Mouse (Mus musculus) lung, embryonic 15.5 days (tissue): ENCODE data around the gene Slc6a16. TPM values are rescaled to one million over a fixed set of nuclear protein-coding genes. Genes with fewer than 3 reads are reported as not detected.

ENCODE experiments used
- ATAC-seq: fragments of 200-750 bp; cut with Nextera tagmentation; 2 replicates; pipeline ENCODE4 v1.8.0; 2017; ENCODE audit warnings: moderate number of reproducible peaks, borderline replicate concordance; ENCODE audit not compliant: low FRiP score, low TSS enrichment; ENCODE audit errors: extremely low read depth
- H3K27ac ChIP-seq: fragments of 300-500 bp; sonication (generic); 2 replicates; pipeline ENCODE4 v1.5.1; 2015; ENCODE audit warnings: moderate library complexity, mild to moderate bottlenecking, inconsistent platforms
- H3K27me3 ChIP-seq: fragments of 300-500 bp; sonication (generic); 2 replicates; pipeline ENCODE4 v1.6.1; 2015; ENCODE audit warnings: inconsistent platforms
- H3K36me3 ChIP-seq: fragments of 300-500 bp; sonication (generic); 2 replicates; pipeline ENCODE4 v1.6.1; 2015; ENCODE audit warnings: inconsistent platforms
- H3K4me1 ChIP-seq: fragments of 300-500 bp; sonication (generic); 2 replicates; pipeline ENCODE4 v1.6.1; 2015; ENCODE audit warnings: inconsistent platforms
- H3K4me2 ChIP-seq: fragments of 300-500 bp; sonication (generic); 2 replicates; pipeline ENCODE4 v1.6.1; 2015; ENCODE audit warnings: inconsistent platforms, mild to moderate bottlenecking, moderate library complexity
- H3K4me3 ChIP-seq: fragments of 300-500 bp; sonication (generic); 2 replicates; pipeline ENCODE4 v1.5.1; 2015; ENCODE audit warnings: mild to moderate bottlenecking, inconsistent platforms
- H3K9ac ChIP-seq: fragments of 300-500 bp; sonication (generic); 2 replicates; pipeline ENCODE4 v1.6.1; 2015; ENCODE audit warnings: inconsistent platforms
- H3K9me3 ChIP-seq: fragments of 300-500 bp; sonication (generic); 2 replicates; pipeline ENCODE4 v1.6.1; 2016; ENCODE audit warnings: inconsistent platforms
- WGBS: fragments of 180-500 bp; shearing (Covaris S2); methylation state at CpG from one replicate; pipeline ENCODE4 v1.1.7; 2015; 5-methylcytosine and 5-hydroxymethylcytosine counted together
- polyA plus RNA-seq: library from polyadenylated mRNA; unstranded; fragments of >200 nt; fragmentation: Nextera tagmentation; extraction: Ambion mirVana; gene quantifications from 2 replicates; pipeline ENCODE4 v1.2.1, GENCODE M21; 2015

Gene Slc6a16
- polyA plus RNA-seq, 1 experiment from 2014 or later = 0.16 TPM

- no peaks in the 10 kb centered on the region for H3K9me3 ChIP-seq
- no peak overlapping the region for H3K27ac ChIP-seq
- WGBS = 88% methylated on average over 7 of the region's 7 CpGs
- ATAC-seq = no peak
- H3K9ac ChIP-seq = no peak overlapping the region
- no peaks in the 10 kb centered on the region for H3K27me3 ChIP-seq
- no peak overlapping the region for H3K4me3 ChIP-seq
- no peaks in the 10 kb centered on the region for H3K4me1 ChIP-seq
- H3K4me2 ChIP-seq = no peak overlapping the region
- peaks cover 93% of the 10 kb centered on the region for H3K36me3 ChIP-seq
Measured at GRCm38 (mm10) chr7:45224826-45225225, 16.1 kb upstream of the Slc6a16 start.

GRCm38 (mm10) chr7:45226421-45226820 lies 14.5 kb upstream of the Slc6a16 start:
- H3K9me3 ChIP-seq = no peaks in the 10 kb centered on the region
- no peak overlapping the region for H3K27ac ChIP-seq
- peaks cover 84% of the 10 kb centered on the region for H3K36me3 ChIP-seq
- no peak overlapping the region for H3K4me2 ChIP-seq
- H3K27me3 ChIP-seq = no peaks in the 10 kb centered on the region
- ATAC-seq = no peak
- H3K9ac ChIP-seq = no peak overlapping the region
- 93% methylated on average over 5 of the region's 5 CpGs for WGBS
- H3K4me1 ChIP-seq = no peaks in the 10 kb centered on the region
- no peak overlapping the region for H3K4me3 ChIP-seq

GRCm38 (mm10) chr7:45228548-45228947 lies 12.3 kb upstream of the Slc6a16 start:
- Histone ChIP-seq H3K9me3 (no peaks in the 10 kb centered on the region), H3K4me3 (no peak overlapping the region), H3K4me1 (peaks cover 6% of the 10 kb centered on the region), H3K4me2 (no peak overlapping the region), H3K27me3 (no peaks in the 10 kb centered on the region), H3K9ac (no peak overlapping the region), H3K36me3 (peaks cover 84% of the 10 kb centered on the region), H3K27ac (no peak overlapping the region)
- 92% methylated on average over 18 of the region's 18 CpGs for WGBS
- ATAC-seq = peak; percentile 55; the same call in 1 of the 2 replicates

- no peak overlapping the region for H3K4me3 ChIP-seq
- H3K27me3 ChIP-seq = no peaks in the 10 kb centered on the region
- WGBS = 92% methylated on average over 8 of the region's 8 CpGs
- peaks cover 79% of the 10 kb centered on the region for H3K36me3 ChIP-seq
- H3K4me2 ChIP-seq = no peak overlapping the region
- H3K4me1 ChIP-seq = peaks cover 11% of the 10 kb centered on the region
- H3K9ac ChIP-seq = no peak overlapping the region
- no peak for ATAC-seq
- no peak overlapping the region for H3K27ac ChIP-seq
- H3K9me3 ChIP-seq = no peaks in the 10 kb centered on the region
Measured at GRCm38 (mm10) chr7:45229046-45229445, 11.8 kb upstream of the Slc6a16 start.

GRCm38 (mm10) chr7:45229459-45230203 lies 11.3 kb upstream of the Slc6a16 start:
- ATAC-seq = no peak
- WGBS = 86% methylated on average over 7 of the region's 7 CpGs
- peaks cover 74% of the 10 kb centered on the region for H3K36me3 ChIP-seq

GRCm38 (mm10) chr7:45231192-45231591 lies 9.7 kb upstream of the Slc6a16 start:
- no peak for ATAC-seq
- Histone ChIP-seq H3K27ac (no peak overlapping the region), H3K4me2 (no peak overlapping the region), H3K4me3 (no peak overlapping the region), H3K36me3 (peaks cover 59% of the 10 kb centered on the region), H3K4me1 (peaks cover 29% of the 10 kb centered on the region), H3K27me3 (no peaks in the 10 kb centered on the region), H3K9me3 (no peaks in the 10 kb centered on the region), H3K9ac (no peak overlapping the region)
- 81% methylated on average over 12 of the region's 12 CpGs for WGBS

More at GRCm38 (mm10) chr7:45229459-45230203, 11.3 kb upstream of the Slc6a16 start:
- Histone ChIP-seq H3K4me3 (no peak overlapping the region), H3K4me2 (no peak overlapping the region), H3K9ac (no peak overlapping the region), H3K27ac (no peak overlapping the region), H3K9me3 (no peaks in the 10 kb centered on the region), H3K27me3 (no peaks in the 10 kb centered on the region), H3K4me1 (peaks cover 17% of the 10 kb centered on the region)

GRCm38 (mm10) chr7:45231941-45232340 lies 8.9 kb upstream of the Slc6a16 start:
- Histone ChIP-seq H3K27ac (no peak overlapping the region), H3K27me3 (no peaks in the 10 kb centered on the region), H3K9me3 (no peaks in the 10 kb centered on the region), H3K4me3 (no peak overlapping the region), H3K9ac (no peak overlapping the region), H3K4me1 (peaks cover 29% of the 10 kb centered on the region), H3K36me3 (peaks cover 51% of the 10 kb centered on the region), H3K4me2 (no peak overlapping the region)
- ATAC-seq = no peak
- 85% methylated on average over 11 of the region's 11 CpGs for WGBS

- H3K9me3 ChIP-seq = no peaks in the 10 kb centered on the region
- H3K4me2 ChIP-seq = no peak overlapping the region
- no peak overlapping the region for H3K27ac ChIP-seq
- H3K9ac ChIP-seq = no peak overlapping the region
- H3K4me3 ChIP-seq = no peak overlapping the region
- H3K27me3 ChIP-seq = no peaks in the 10 kb centered on the region
- peaks cover 45% of the 10 kb centered on the region for H3K36me3 ChIP-seq
- 58% methylated on average over 13 of the region's 13 CpGs for WGBS
- no peak for ATAC-seq
- H3K4me1 ChIP-seq = peaks cover 29% of the 10 kb centered on the region
Measured at GRCm38 (mm10) chr7:45232716-45233465, 8.0 kb upstream of the Slc6a16 start.

GRCm38 (mm10) chr7:45233580-45234332 lies 7.1 kb upstream of the Slc6a16 start:
- 32% methylated on average over 20 of the region's 20 CpGs for WGBS
- Histone ChIP-seq H3K9me3 (no peaks in the 10 kb centered on the region), H3K4me3 (no peak overlapping the region), H3K27ac (no peak overlapping the region), H3K9ac (no peak overlapping the region), H3K4me1 (peaks cover 35% of the 10 kb centered on the region), H3K4me2 (peak overlapping the region; percentile 58), H3K27me3 (no peaks in the 10 kb centered on the region), H3K36me3 (peaks cover 37% of the 10 kb centered on the region)
- ATAC-seq = no peak

GRCm38 (mm10) chr7:45234333-45234841 lies 6.5 kb upstream of the Slc6a16 start:
- peaks cover 37% of the 10 kb centered on the region for H3K4me1 ChIP-seq
- 0 out of 2 replicates have a peak, but pooled peaks have one; percentile 17 for ATAC-seq
- peaks cover 31% of the 10 kb centered on the region for H3K36me3 ChIP-seq
- peak overlapping the region; percentile 58 for H3K4me2 ChIP-seq
- H3K27ac ChIP-seq = peak overlapping the region; percentile 37
- WGBS = 12% methylated on average over 29 of the region's 29 CpGs
- peak overlapping the region; percentile 27; the same call in 1 of the 2 replicates for H3K4me3 ChIP-seq
- no peak overlapping the region for H3K9ac ChIP-seq
- no peaks in the 10 kb centered on the region for H3K9me3 ChIP-seq
- H3K27me3 ChIP-seq = no peaks in the 10 kb centered on the region

GRCm38 (mm10) chr7:45234922-45235571 lies 5.8 kb upstream of the Slc6a16 start:
- peaks cover 37% of the 10 kb centered on the region for H3K4me1 ChIP-seq
- 7% methylated on average over 21 of the region's 21 CpGs for whole genome bisulfite sequencing
- H3K9me3 ChIP-seq = no peaks in the 10 kb centered on the region
- H3K4me2 ChIP-seq = peak overlapping the region; percentile 58
- H3K4me3 ChIP-seq = peak overlapping the region; percentile 27
- ATAC-seq = peak; percentile 78
- peaks cover 25% of the 10 kb centered on the region for H3K36me3 ChIP-seq
- H3K27me3 ChIP-seq = no peaks in the 10 kb centered on the region
- H3K27ac ChIP-seq = peak overlapping the region; percentile 38
- no peak overlapping the region for H3K9ac ChIP-seq
